Comparison of ENCODE assay signal across 8 mouse cellular contexts in the genomic region with DNA sequence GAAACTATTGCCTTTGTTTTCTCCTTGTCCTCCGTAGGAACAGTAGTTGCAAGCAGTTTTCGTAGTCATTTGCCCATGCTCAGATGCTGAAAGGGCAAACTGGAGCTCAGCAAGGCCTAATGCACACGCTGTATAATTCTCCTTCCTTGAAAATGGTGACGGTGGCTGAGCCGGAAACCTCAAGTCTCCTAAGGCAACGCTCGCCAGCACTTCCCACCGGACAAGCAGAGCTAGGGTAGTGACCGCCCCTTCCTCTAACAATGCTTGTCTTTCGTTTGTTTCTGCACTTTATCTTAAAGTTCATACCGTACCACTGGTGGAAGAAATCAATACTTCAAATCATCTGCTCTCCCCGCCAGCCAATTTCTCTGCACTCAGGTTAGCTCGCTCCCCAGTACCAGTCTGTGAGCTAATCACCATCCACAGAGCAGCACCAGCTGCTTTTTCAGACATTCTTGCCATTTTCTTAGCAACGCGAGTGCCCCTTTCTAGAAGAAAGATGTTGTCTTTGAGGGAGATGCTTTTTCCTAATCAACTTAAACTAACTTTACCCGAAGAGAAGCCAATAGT.
A peak's percentile ranks its signal among the peaks of the same experiment; 100 is the strongest.
DNase-seq lines count a peak whose midpoint lies in the region; ATAC-seq lines count a peak whose summit lies in the region.

No protein-coding gene starts in this region.

- H3K27ac ChIP-seq in hindbrain, embryonic 16.5 days (ENCODE audit: low read depth, low read length), result no peak overlapping the region
- no peak overlapping the region for H3K27ac ChIP-seq in midbrain, embryonic 14.5 days (replicated peaks; ENCODE audit: low read depth, low read length)

- 9% methylated on average over 16 of the region's 16 CpGs for WGBS in hindbrain, embryonic 16.5 days
- 3% methylated on average over 16 of the region's 16 CpGs for WGBS in midbrain, embryonic 14.5 days

- DNase-seq in heart, adult 11 months, result peak; percentile 52
- no peak for DNase-seq in heart, postnatal 25 days (ENCODE audit: low spot score)
- peak; percentile 65 for DNase-seq in embryo, embryonic 10.5 days (ENCODE audit: low spot score)
- peak; percentile 46 for DNase-seq in midbrain, embryonic 14.5 days
- no peak for DNase-seq in right cerebral cortex, postnatal 14 days
- DNase-seq in adipocyte (ENCODE audit: low spot score), result no peak
- DNase-seq in gastrocnemius, adult 8-10 months (ENCODE audit: low spot score in 2 of 2), result no peak

- peak overlapping the region; percentile 78 for H3K4me3 ChIP-seq in hindbrain, embryonic 16.5 days (ENCODE audit: low read length)
- H3K4me3 ChIP-seq in midbrain, embryonic 14.5 days (replicated peaks; ENCODE audit: low read depth, low read length), result peak overlapping the region; percentile 63

- H3K9ac ChIP-seq in hindbrain, embryonic 16.5 days (ENCODE audit: low read depth, low read length), result peak overlapping the region; percentile 78
- no peak overlapping the region for H3K9ac ChIP-seq in midbrain, embryonic 14.5 days (replicated peaks; ENCODE audit: low read length)

- peak overlapping the region; percentile 100 for H3K4me2 ChIP-seq in hindbrain, embryonic 16.5 days (ENCODE audit: low read length)
- H3K4me2 ChIP-seq in midbrain, embryonic 14.5 days (ENCODE audit: low read length), result peak overlapping the region; percentile 100

- no peaks in the 10 kb centered on the region for H3K36me3 ChIP-seq in hindbrain, embryonic 16.5 days (ENCODE audit: control insufficient read depth, insufficient read depth, low read length)
- no peaks in the 10 kb centered on the region for H3K36me3 ChIP-seq in midbrain, embryonic 14.5 days (ENCODE audit: control insufficient read depth, insufficient read depth, low read length)

- H3K27me3 ChIP-seq in hindbrain, embryonic 16.5 days (replicated peaks; ENCODE audit: control insufficient read depth, insufficient read depth, low read length), result no peaks in the 10 kb centered on the region
- H3K27me3 ChIP-seq in midbrain, embryonic 14.5 days (ENCODE audit: control insufficient read depth, insufficient read depth, low read length), result peaks cover 38% of the 10 kb centered on the region

- H3K4me1 ChIP-seq in hindbrain, embryonic 16.5 days (ENCODE audit: control insufficient read depth, insufficient read depth, low read depth, low read length), result peaks cover 20% of the 10 kb centered on the region
- peaks cover 18% of the 10 kb centered on the region for H3K4me1 ChIP-seq in midbrain, embryonic 14.5 days (ENCODE audit: control insufficient read depth, insufficient read depth, low read length)

- intact Hi-C loops in heart, postnatal 25 days (cut with DNase I), result loop anchor here (10.0 kb wide), 1 partner anchor 253 kb away; the partner anchor contains the start of gene Sod3

- no peak for ATAC-seq in hindbrain, embryonic 16.5 days
- no peak for ATAC-seq in midbrain, embryonic 14.5 days (ENCODE audit: low FRiP score, low TSS enrichment)

- no peaks in the 10 kb centered on the region for H3K9me3 ChIP-seq in hindbrain, embryonic 16.5 days (ENCODE audit: control insufficient read depth, low read length)
- no peaks in the 10 kb centered on the region for H3K9me3 ChIP-seq in midbrain, embryonic 14.5 days (ENCODE audit: control insufficient read depth, low read length)

Comparison
In these comparisons a context has a peak if more than half of its experiments do, and no peak if none do; other contexts are left out.
1. DNase-seq: peak in heart, adult 11 months (single experiment), embryo, embryonic 10.5 days (single experiment) and midbrain, embryonic 14.5 days (single experiment); none in heart, postnatal 25 days (single experiment), right cerebral cortex, postnatal 14 days (single experiment), adipocyte (single experiment) and gastrocnemius, adult 8-10 months (0 of 2).